Mouse (Mus musculus): ENCODE measurements around the gene Casp7. TPM values are rescaled to one million over a fixed set of nuclear protein-coding genes. Genes with fewer than 3 reads are reported as not detected.

Gene Casp7
- polyA plus RNA-seq, 1 experiment from 2014 or later = 18.0 TPM

DNA sequence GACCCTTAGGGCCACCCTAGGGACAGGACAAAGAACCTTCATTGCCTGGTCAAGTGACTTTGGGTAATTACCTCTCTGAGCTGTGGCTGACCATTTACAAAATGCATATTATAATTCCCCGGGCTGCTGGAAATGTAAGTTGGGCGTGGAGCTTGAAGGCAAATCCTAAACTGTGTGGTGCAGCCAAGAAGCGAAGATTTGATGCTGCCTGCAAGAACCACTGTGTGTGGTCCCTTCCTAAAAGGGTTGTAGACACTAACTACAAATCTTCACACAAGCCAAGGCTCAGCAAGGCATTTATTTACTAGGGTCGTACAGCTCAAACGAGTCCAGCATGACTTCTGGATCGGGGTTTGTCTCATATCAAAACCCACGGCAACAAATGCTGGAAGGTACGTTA is 32.4 kb upstream of the Casp7 start:
- WGBS = 62% methylated on average over 8 of the region's 8 CpGs

DNA sequence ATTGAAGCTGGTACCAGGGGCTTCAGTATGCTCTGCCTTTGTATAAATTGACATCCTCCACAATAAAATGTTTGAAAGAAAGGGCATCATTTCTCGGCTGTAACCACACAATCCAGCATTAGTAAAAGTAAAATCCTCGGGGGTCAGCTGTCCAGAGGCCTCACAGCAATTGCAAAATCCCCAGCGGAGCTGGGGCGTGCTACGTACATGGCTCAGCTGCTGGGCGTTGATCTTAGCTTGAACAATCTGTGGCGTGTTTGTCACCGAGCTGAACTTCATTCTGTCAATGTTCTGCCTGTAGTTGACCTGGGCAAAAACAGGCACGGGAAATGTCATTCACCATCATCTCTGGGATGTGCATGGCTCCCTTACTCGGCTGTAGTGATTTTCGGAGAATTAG is 30.8 kb upstream of the Casp7 start:
- H3K4me2 ChIP-seq (ENCODE audit: low read depth, low read length) = no peak overlapping the region
- no peaks in the 10 kb centered on the region for H3K4me1 ChIP-seq (ENCODE audit: control insufficient read depth, insufficient read depth, low read length)
- H3K9me3 ChIP-seq (ENCODE audit: control insufficient read depth, low read length) = no peaks in the 10 kb centered on the region
- no peak overlapping the region for H3K4me3 ChIP-seq (ENCODE audit: low read depth, low read length)
- H3K27ac ChIP-seq (ENCODE audit: low read depth, low read length) = no peak overlapping the region
- H3K27me3 ChIP-seq (ENCODE audit: control insufficient read depth, insufficient read depth, low read length) = no peaks in the 10 kb centered on the region
- no peak overlapping the region for H3K9ac ChIP-seq (replicated peaks; ENCODE audit: low read depth, low read length)
- no peak for ATAC-seq (ENCODE audit: low read depth)
- WGBS = 80% methylated on average over 11 of the region's 11 CpGs
- H3K36me3 ChIP-seq (ENCODE audit: control insufficient read depth, insufficient read depth, low read length) = no peaks in the 10 kb centered on the region

More for the DNA sequence above, 32.4 kb upstream of the Casp7 start:
- no peaks in the 10 kb centered on the region for H3K36me3 ChIP-seq (ENCODE audit: control insufficient read depth, insufficient read depth, low read length)
- no peak for ATAC-seq (ENCODE audit: low read depth)
- no peak overlapping the region for H3K4me2 ChIP-seq (ENCODE audit: low read depth, low read length)
- no peaks in the 10 kb centered on the region for H3K9me3 ChIP-seq (ENCODE audit: control insufficient read depth, low read length)
- H3K9ac ChIP-seq (replicated peaks; ENCODE audit: low read depth, low read length) = no peak overlapping the region
- H3K27ac ChIP-seq (ENCODE audit: low read depth, low read length) = no peak overlapping the region
- no peaks in the 10 kb centered on the region for H3K4me1 ChIP-seq (ENCODE audit: control insufficient read depth, insufficient read depth, low read length)
- no peaks in the 10 kb centered on the region for H3K27me3 ChIP-seq (ENCODE audit: control insufficient read depth, insufficient read depth, low read length)
- H3K4me3 ChIP-seq (ENCODE audit: low read depth, low read length) = no peak overlapping the region

DNA sequence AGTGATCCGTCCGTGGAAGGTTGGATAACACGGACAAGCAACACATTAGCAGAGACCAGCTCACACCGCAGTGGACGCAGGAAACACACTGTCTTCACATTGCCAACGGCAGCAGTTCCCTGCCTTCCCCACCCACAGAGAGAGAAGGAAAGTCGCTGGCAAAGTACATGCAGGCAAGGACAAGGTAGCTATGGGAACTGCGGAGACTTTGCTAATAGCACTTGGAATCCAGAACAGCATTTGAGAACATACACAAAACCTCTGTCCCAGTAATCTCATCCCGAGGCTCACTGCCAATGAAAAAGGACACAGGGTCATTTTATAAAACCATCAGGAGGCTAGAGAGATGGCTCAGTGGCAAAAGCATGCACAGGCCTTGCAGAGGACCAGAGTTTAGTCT is 30.3 kb upstream of the Casp7 start:
- Histone ChIP-seq H3K9ac (replicated peaks; ENCODE audit: low read depth, low read length) (no peak overlapping the region), H3K27me3 (ENCODE audit: control insufficient read depth, insufficient read depth, low read length) (no peaks in the 10 kb centered on the region), H3K36me3 (ENCODE audit: control insufficient read depth, insufficient read depth, low read length) (no peaks in the 10 kb centered on the region), H3K4me1 (ENCODE audit: control insufficient read depth, insufficient read depth, low read length) (no peaks in the 10 kb centered on the region), H3K27ac (ENCODE audit: low read depth, low read length) (no peak overlapping the region), H3K4me3 (ENCODE audit: low read depth, low read length) (no peak overlapping the region), H3K9me3 (ENCODE audit: control insufficient read depth, low read length) (no peaks in the 10 kb centered on the region), H3K4me2 (ENCODE audit: low read depth, low read length) (no peak overlapping the region)
- 79% methylated on average over 9 of the region's 9 CpGs for WGBS
- no peak for ATAC-seq (ENCODE audit: low read depth)

DNA sequence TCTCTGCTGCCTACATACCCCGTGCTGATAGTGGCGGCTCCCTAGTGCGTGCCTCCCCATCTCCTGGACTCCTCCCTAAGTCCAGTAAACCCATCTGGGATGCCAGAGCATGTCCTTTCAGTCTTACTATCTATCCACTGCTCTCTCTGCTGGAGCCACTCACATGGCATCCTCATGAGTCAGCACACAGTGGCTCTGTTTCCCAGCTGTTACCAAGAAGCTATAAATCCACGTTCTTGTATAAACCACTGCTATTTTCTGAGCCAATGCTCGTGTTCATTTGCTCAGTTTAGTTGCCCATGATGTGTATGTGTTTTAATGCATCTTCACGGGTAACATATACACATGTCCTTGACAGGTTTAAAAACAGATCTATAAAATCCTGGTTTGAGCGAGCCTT is 29.2 kb upstream of the Casp7 start:
- no peak overlapping the region for H3K4me2 ChIP-seq (ENCODE audit: low read depth, low read length)
- no peaks in the 10 kb centered on the region for H3K36me3 ChIP-seq (ENCODE audit: control insufficient read depth, insufficient read depth, low read length)
- ATAC-seq (ENCODE audit: low read depth) = no peak
- no peak overlapping the region for H3K9ac ChIP-seq (replicated peaks; ENCODE audit: low read depth, low read length)
- H3K27ac ChIP-seq (ENCODE audit: low read depth, low read length) = no peak overlapping the region
- H3K9me3 ChIP-seq (ENCODE audit: control insufficient read depth, low read length) = no peaks in the 10 kb centered on the region
- no peaks in the 10 kb centered on the region for H3K4me1 ChIP-seq (ENCODE audit: control insufficient read depth, insufficient read depth, low read length)
- H3K27me3 ChIP-seq (ENCODE audit: control insufficient read depth, insufficient read depth, low read length) = no peaks in the 10 kb centered on the region
- H3K4me3 ChIP-seq (ENCODE audit: low read depth, low read length) = no peak overlapping the region
- 79% methylated on average over 7 of the region's 7 CpGs for WGBS

DNA sequence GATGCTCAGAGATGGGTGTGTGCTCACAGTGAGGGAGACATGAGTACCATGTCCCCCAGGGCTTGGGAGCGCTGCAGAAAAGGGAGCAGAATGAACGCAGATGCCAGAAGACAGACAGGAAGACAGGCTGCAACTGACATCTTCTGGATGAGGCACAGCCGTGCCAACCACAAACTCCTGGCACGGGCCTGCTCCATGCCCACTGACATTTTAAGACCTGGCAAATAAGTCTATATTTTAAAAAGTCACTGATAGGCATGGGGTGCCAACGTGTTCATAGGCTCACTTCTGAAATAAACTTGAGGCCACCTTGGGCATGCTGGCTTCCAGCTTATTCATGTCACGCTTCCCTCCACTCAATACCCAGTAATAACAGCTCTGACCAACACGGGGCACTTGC is 28.0 kb upstream of the Casp7 start:
- no peak for ATAC-seq (ENCODE audit: low read depth)
- no peaks in the 10 kb centered on the region for H3K27me3 ChIP-seq (ENCODE audit: control insufficient read depth, insufficient read depth, low read length)
- no peak overlapping the region for H3K27ac ChIP-seq (ENCODE audit: low read depth, low read length)
- H3K9me3 ChIP-seq (ENCODE audit: control insufficient read depth, low read length) = no peaks in the 10 kb centered on the region
- WGBS = 85% methylated on average over 7 of the region's 7 CpGs
- no peak overlapping the region for H3K4me2 ChIP-seq (ENCODE audit: low read depth, low read length)
- H3K4me1 ChIP-seq (ENCODE audit: control insufficient read depth, insufficient read depth, low read length) = no peaks in the 10 kb centered on the region
- no peaks in the 10 kb centered on the region for H3K36me3 ChIP-seq (ENCODE audit: control insufficient read depth, insufficient read depth, low read length)
- no peak overlapping the region for H3K9ac ChIP-seq (replicated peaks; ENCODE audit: low read depth, low read length)
- H3K4me3 ChIP-seq (ENCODE audit: low read depth, low read length) = no peak overlapping the region

DNA sequence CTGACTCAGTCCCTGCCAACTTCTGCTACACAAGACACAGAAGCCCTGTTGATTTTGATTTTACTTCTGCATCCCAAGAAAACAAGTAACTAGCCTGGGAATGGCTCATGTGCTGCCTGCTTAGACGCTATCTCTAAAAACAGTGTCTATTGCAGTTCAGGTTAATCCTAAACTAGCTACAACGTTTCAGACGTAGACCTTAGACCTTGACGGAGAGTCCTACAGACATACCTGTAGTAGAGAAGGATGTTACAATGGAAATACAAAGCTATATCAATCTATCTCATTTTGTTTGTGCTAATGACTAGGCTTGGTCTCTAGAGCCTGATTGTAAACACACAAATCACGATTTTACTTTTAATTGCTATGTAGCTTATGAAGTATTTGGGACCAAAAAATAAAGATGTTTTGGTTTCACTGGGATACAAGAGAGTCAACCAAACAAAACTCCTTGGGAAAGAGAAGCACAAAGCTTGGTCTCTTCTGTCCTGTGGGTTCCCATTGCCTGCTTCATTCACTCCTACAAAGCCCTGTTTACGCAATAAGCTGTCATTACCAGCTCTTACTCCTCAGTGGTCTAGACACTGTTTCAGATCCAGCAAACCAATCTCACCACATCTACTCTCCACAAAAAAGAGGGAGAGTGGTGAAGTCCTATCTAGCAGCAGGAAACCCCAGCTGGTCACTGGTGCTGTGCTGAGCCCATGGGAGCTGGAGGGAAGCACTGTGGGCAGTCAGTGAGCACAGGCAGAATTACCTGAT is 26.4 kb upstream of the Casp7 start:
- Histone ChIP-seq H3K4me3 (ENCODE audit: low read depth, low read length) (no peak overlapping the region), H3K9me3 (ENCODE audit: control insufficient read depth, low read length) (no peaks in the 10 kb centered on the region), H3K9ac (replicated peaks; ENCODE audit: low read depth, low read length) (no peak overlapping the region), H3K27ac (ENCODE audit: low read depth, low read length) (no peak overlapping the region), H3K4me2 (ENCODE audit: low read depth, low read length) (no peak overlapping the region), H3K4me1 (ENCODE audit: control insufficient read depth, insufficient read depth, low read length) (no peaks in the 10 kb centered on the region), H3K27me3 (ENCODE audit: control insufficient read depth, insufficient read depth, low read length) (no peaks in the 10 kb centered on the region), H3K36me3 (ENCODE audit: control insufficient read depth, insufficient read depth, low read length) (no peaks in the 10 kb centered on the region)
- WGBS = 88% methylated on average over 6 of the region's 6 CpGs
- ATAC-seq (ENCODE audit: low read depth) = no peak

DNA sequence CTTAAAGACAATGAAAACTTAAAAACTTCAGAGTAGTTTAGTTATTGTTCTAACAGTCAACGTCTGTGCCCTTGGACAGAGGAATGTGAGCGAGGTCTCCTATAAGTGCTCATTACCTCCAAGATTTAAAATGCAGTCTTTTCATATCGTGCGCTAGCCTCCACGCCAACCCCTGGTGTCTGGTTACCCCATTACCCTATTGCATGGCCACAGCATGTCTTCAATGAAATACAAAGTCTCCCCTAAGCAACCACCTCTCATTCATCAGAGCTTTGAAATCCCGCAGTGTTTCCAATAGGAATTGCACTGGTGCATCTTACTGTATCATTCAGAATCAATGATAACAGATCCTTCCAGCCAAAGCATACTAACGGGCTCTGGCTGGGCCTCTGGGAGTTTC is 24.7 kb upstream of the Casp7 start:
- Histone ChIP-seq H3K36me3 (ENCODE audit: control insufficient read depth, insufficient read depth, low read length) (no peaks in the 10 kb centered on the region), H3K27me3 (ENCODE audit: control insufficient read depth, insufficient read depth, low read length) (no peaks in the 10 kb centered on the region), H3K4me1 (ENCODE audit: control insufficient read depth, insufficient read depth, low read length) (no peaks in the 10 kb centered on the region), H3K27ac (ENCODE audit: low read depth, low read length) (no peak overlapping the region), H3K9ac (replicated peaks; ENCODE audit: low read depth, low read length) (no peak overlapping the region), H3K9me3 (ENCODE audit: control insufficient read depth, low read length) (no peaks in the 10 kb centered on the region), H3K4me3 (ENCODE audit: low read depth, low read length) (no peak overlapping the region), H3K4me2 (ENCODE audit: low read depth, low read length) (no peak overlapping the region)
- WGBS = 74% methylated on average over 7 of the region's 7 CpGs
- ATAC-seq (ENCODE audit: low read depth) = no peak

DNA sequence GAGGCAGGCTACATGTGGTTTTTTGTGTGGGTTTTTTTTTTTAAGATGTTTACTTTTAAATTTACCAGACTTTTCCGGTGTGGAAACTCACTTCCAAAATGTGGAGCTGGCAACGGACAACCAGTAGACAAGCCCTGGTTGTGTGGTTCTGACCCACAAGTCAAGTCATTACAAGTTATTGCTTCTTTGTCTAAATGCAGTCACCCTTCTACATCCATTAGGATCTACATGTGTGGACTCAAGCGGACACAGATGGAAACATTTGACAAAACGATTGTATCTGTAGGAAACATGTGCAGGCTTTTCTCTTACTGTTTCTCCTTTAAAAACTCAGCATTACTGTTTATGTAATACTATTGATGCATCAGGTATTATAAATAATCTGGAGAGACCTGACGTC is 23.7 kb upstream of the Casp7 start:
- no peaks in the 10 kb centered on the region for H3K4me1 ChIP-seq (ENCODE audit: control insufficient read depth, insufficient read depth, low read length)
- no peak for ATAC-seq (ENCODE audit: low read depth)
- H3K27ac ChIP-seq (ENCODE audit: low read depth, low read length) = no peak overlapping the region
- no peaks in the 10 kb centered on the region for H3K27me3 ChIP-seq (ENCODE audit: control insufficient read depth, insufficient read depth, low read length)
- H3K36me3 ChIP-seq (ENCODE audit: control insufficient read depth, insufficient read depth, low read length) = no peaks in the 10 kb centered on the region
- 92% methylated on average over 5 of the region's 5 CpGs for WGBS
- H3K9ac ChIP-seq (replicated peaks; ENCODE audit: low read depth, low read length) = no peak overlapping the region
- H3K4me3 ChIP-seq (ENCODE audit: low read depth, low read length) = no peak overlapping the region
- no peak overlapping the region for H3K4me2 ChIP-seq (ENCODE audit: low read depth, low read length)
- no peaks in the 10 kb centered on the region for H3K9me3 ChIP-seq (ENCODE audit: control insufficient read depth, low read length)

DNA sequence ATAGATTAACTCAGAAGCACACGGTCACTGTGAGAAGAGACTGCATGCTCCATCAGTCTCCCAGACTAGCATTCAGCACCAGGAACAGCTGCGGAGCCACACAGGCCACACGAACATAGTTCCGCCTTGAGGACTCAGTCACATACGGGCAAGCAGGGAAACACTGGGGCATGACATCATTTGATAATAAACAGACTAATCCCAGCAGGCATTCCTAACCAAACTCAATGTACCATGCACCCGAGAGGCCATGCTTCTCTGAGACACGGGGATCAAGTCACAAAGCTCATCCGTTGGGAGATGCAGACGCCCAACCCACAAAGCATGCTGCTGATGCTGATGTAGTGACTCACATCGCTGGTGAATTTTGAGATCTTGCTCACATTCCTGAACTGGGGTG is 22.9 kb upstream of the Casp7 start:
- Histone ChIP-seq H3K4me3 (ENCODE audit: low read depth, low read length) (no peak overlapping the region), H3K27me3 (ENCODE audit: control insufficient read depth, insufficient read depth, low read length) (no peaks in the 10 kb centered on the region), H3K27ac (ENCODE audit: low read depth, low read length) (no peak overlapping the region), H3K4me1 (ENCODE audit: control insufficient read depth, insufficient read depth, low read length) (no peaks in the 10 kb centered on the region), H3K9ac (replicated peaks; ENCODE audit: low read depth, low read length) (no peak overlapping the region), H3K9me3 (ENCODE audit: control insufficient read depth, low read length) (no peaks in the 10 kb centered on the region), H3K36me3 (ENCODE audit: control insufficient read depth, insufficient read depth, low read length) (no peaks in the 10 kb centered on the region), H3K4me2 (ENCODE audit: low read depth, low read length) (no peak overlapping the region)
- no peak for ATAC-seq (ENCODE audit: low read depth)
- 64% methylated on average over 10 of the region's 10 CpGs for WGBS
